Mouse (Mus musculus): ENCODE measurements around the gene Abhd17a.

- TF ChIP-seq CTCF (IDR thresholded peaks at IDR 0.05; ENCODE audit: low read depth, low read length) (no peak), EP300 (IDR thresholded peaks at IDR 0.05; ENCODE audit: insufficient read depth, low read depth, low read length) (no peak)
Observed at GRCm38 (mm10) chr10:80533704-80534103, 56.4 kb downstream of the Abhd17a start.

All from ES-Bruce4 (cell line).